Mouse (Mus musculus) testis, postnatal 14 days (tissue): ENCODE measurements around the gene Mfsd14a.

ENCODE experiments used
- DNase-seq: peaks from one replicate; pipeline ENCODE4 v3.0.0; 2021; ENCODE audit warnings: low spot score

Mfsd14a gene

DNA sequence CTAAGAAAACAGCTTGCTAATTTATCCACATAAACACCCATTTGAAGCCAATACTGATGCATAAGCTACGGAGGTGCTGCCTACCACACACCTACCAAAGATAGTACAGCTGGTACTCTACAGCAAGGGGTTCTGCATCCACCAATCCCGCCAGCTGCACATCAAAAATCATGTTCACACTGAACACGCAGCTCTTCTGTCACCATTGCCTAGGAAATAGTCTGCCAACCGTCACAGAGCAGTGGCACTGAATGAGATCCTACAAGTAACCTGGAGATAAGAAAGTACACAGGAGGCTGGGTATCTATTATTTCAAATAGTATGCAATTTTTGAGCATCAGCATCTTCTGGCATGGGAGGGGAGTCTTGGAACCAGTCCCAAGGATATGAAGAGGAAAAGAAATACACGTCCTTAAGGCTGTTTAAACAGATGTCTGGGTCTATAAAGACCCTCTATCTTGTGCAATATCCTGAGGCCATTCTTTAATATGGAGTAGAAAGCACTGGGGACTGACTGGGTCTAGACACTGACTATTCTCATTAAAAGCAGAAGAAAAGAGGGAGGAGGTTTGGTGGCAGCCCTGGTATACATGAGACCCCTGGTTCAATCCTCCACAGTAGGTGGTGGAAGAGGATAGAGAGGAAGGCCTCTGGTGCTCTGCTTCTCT, 9.1 kb downstream of the Mfsd14a start:
- DNase-seq: no peak

- no peak for DNase-seq
These were observed 10.4 kb downstream of the Mfsd14a start for GRCm38 (mm10) chr3:116652033-116652446.

DNA sequence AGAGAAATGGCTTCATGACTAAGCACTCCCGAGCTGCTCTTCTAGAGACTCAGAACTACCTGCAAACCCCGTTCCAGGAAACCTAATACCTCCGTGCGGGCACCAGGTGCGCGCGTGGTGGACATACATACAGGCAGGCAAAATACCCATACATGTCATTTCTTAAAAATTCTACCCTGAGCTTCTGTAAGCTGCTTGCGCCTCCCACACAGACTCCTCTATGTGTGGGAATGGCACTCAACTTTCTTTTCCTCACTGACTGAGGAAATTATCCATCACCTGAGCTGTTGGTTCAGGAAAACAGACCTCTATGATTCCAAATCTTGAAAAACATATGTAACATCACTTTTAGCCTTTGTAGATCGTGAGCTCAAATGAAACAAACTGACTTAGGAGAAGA, 11.8 kb downstream of the Mfsd14a start:
- no peak for DNase-seq

DNA sequence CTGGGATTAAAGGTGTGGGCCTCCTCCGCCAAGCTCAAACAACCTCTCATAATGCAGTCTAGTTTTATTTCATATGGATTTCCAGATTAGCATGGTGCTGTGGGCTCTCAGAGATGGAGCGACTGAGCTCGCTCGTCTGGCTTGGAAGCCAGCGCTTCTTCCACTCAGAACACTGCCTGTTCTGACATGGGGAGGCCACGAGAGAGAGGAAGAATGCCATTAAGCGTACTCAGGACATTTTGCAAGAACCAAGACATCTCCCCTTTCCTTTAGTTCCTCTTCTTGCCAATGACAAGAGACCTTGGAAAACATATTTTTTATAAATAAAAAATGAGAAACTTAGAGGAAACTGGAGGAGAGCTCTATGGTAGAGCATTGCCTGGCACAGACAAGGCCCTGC, 13.7 kb downstream of the Mfsd14a start:
- DNase-seq: no peak

DNA sequence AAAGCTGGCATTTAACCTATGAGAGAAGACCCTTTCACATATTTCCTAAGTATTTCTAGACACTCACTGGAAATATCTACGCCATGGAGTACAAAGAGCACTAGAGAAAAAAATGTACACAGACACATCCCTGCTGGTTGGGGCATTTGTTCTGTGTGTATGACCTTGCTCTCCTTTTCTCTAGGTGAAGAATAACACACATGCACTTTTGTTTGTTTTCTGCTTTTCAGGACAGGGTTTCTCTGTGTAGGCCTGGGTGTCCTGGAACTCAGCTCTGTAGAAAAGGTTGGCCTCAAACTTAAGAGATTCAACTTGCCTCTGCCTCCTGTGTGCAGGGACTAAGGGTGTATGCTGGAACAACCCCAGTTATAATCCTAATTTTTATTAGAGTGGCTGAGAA, 16.1 kb downstream of the Mfsd14a start:
- no peak for DNase-seq

DNA sequence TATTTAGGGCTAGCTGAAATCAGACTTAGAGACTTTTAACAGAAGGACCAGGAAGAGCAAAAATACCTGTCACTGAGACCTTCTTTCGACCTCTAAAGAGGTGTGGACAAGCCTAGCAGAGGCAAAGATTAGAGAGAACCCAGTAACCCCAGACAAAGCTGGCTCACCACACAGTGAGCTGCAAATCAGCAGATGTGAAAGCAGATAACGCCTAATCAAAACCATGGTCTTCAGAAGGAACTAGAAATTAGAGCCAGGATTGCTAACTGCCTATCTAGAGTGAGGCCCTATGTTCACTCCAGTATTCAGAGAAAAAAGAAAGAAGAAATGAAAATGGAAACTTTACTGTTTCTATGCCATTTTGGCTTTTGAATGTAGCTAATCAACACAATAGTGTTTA, 20.1 kb downstream of the Mfsd14a start:
- DNase-seq: no peak

DNA sequence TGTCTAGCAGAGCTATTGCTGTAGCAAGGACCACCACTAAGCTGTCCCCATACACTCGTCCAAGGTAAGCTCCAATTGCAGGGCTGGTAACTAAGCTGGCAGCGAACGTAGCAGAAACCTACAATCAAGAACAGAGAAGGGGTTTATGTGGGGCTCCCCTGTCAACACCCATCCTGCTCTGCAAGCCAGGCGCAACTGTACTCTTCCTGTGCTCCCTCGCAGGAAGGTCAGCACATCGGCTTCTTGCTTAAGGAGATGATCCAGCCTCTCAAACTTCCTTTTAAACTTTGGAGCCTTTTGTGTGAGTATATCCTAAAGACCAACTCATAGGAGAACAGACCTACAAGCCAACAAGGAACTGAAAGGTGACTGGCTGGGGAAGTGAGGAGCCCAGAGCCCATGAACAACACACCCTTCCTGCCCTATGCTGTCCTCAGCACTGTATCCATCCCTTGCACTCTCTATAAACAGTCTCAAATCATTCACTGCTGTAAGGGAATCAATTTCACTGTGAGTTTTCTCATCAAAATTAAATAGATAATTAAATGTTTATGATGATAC, 20.6 kb downstream of the Mfsd14a start:
- no peak for DNase-seq

DNA sequence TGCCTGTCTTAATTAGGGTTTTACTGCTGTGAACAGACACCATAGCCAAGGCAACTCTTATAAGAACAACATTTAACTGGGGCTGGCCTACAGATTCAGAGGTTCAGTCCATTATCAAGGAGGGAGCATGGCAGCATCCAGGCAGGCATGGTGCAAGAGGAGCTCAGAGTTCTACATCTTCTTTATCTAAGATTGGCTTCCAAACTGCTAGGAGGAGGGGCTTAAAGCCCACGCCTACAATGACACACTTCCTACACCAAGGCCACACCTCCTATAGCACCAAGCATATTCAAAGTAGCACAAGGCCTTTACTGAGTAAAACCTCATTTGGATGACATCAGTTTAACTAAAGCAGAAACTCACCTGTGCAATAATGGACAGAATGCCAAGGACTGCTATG, 22.5 kb downstream of the Mfsd14a start:
- DNase-seq: no peak

GRCm38 (mm10) chr3:116638572-116638971, 23.9 kb downstream of the Mfsd14a start:
- no peak for DNase-seq

GRCm38 (mm10) chr3:116637693-116638476, 24.6 kb downstream of the Mfsd14a start:
- no peak for DNase-seq

GRCm38 (mm10) chr3:116635799-116636198, 26.7 kb downstream of the Mfsd14a start:
- no peak for DNase-seq

DNA sequence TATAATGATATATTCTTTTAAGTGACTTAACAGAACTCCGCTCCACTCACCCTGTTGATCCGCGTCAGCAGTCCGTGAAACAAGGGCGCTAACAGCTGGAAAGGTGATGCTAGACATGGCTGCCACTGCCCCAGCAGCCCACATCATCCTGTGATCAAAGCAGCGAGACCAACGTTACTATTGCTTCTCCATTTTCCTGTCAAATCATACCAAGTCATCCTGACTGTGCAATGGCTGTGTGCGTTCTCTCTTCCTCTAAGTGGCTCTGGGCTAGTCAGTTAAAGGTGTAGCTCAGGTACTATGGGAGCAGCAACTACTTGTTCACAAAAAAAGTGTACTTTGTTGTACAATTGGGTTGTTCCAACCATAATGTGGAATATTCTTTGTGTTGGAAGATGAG, 27.6 kb downstream of the Mfsd14a start:
- DNase-seq: no peak

DNA sequence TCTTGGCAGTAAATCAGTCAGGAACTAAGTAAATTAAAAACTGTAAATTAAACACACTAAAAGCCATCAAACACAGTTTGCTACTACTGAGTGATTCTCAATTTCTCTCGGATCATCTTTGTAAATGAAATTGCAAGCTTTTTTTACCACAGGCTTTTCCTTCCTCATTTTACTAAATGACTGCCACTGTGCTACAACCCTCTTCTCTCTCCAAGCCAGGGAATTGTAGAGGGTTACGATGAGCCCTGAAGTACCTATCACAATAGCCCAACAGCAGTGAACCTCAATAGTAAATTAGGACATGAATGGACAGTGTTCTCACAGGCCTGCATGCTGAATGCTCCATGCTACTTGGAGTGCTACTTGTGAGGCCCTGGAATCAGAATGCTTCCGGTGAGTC, 28.4 kb downstream of the Mfsd14a start:
- DNase-seq: no peak

DNA sequence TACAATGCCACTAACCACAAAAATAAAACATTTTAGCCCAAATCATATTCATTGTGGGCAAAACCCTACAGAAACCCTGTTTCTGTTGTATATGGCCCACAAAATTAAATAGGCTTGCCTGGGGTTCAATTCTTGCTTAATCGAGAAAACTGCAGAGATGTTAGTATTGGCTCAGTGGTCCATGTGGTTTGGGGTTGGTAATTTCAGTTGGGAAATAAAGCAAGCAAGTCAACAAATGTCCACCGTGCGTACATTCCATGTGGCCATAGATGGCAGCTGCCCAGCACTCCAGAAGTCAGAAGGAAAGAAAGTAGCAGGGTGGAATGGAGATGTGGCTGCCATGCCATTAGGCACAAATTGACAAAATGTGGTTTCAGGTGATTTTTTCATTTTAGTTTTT, 29.5 kb downstream of the Mfsd14a start:
- no peak for DNase-seq

GRCm38 (mm10) chr3:116631459-116631858, 31.0 kb downstream of the Mfsd14a start:
- DNase-seq: no peak

GRCm38 (mm10) chr3:116622641-116623040, 39.8 kb downstream of the Mfsd14a start:
- no peak for DNase-seq

- DNase-seq: no peak
These were observed 41.7 kb downstream of the Mfsd14a start for GRCm38 (mm10) chr3:116620636-116621370.

DNA sequence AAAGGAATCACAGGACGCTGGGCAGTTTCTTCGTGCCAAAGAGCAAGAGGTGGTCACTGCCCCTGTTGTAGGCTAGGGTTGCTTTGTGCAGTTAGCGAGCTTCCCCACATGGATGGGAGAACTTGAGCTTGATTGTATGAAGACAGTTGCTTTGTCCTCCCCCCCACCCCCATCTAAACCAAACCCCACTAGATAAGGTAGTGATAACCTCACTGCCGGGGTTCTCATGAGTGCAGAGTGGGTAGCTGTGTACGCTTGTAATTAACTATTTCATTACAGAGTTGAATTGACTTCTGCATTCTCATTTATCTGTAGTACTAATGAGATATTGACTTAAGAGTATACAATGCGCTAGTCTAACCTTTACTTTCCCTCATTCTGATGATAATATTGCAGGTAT, 43.6 kb downstream of the Mfsd14a start:
- DNase-seq: no peak

DNA sequence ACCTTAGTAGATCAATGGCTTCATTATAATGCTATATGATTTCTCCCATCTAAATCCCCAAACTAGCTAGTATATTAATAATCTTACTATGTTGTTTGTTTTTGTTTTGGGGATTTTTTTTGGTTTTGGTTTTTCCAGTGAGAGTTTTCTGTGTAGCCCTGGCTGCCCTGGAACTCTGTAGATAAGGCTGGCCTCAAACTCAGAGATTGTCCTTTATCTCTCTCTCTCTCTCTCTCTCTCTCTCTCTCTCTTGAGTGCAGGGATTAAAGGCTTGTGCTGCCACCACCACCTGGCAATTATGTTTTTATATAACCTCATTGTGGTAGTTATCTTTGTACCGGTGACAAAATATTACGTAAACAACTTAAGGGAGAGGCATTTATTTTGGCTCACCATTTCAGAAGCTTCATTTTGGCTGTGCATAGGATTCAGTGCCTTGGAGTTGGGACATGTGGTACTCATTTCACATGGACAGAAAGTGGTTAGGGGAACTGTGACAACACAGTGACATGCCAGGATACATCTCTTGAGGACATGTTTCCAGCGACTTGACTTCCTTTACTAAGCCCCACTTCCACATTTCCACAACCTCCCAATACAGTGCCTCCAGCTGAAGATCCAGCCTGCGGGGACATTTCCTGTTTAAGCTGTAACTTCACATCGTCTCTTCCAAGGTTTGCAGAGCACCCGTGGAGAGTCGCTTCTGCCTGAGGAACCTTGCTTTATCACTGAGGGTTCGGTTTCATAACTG, 47.0 kb downstream of the Mfsd14a start:
- DNase-seq: no peak

DNA sequence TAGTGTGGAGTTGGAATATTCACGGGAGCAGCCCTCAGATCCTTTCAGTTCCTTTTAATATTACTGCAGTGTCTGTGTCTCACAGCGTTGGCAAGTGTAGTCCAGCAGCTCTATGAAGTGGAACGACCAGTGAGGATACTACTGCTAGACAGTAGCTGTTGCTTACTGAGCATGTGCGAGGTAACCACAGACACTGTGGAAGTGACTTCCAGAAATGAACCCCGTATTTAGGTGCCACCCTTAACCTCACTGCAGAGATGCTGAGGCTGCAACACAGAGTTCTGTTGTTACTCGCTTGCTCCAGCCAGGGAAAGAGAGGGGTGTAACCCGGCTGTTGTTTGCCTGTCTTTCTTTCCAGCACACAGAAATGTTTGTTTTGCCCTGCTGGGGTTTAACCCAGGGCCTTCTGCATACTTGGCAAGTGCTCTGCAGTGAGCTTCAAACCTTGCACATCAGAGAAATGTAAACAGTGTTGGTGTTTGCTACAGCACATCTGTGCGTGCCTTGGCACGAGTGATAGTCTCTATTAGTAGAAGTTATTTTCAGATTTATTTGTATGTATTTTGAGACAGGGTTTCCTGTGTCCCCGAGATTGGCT, 48.1 kb downstream of the Mfsd14a start, which contains the start of gene Trmt13:
TSS of gene Trmt13 (minus strand) at position 293 of the 598 bp plus-strand sequence.
- no peak for DNase-seq

GRCm38 (mm10) chr3:116604570-116604969, 57.9 kb downstream of the Mfsd14a start:
- DNase-seq: no peak
